Mouse (Mus musculus) heart, postnatal 0 days (tissue): ENCODE data around the gene Tex26.

ENCODE experiments used
- CTCF ChIP-seq: IDR thresholded peaks from 2 replicates; pipeline ENCODE4 v1.5.1; 2016; ENCODE audit warnings: antibody characterized with exemption, control low read depth, low read depth
- EP300 ChIP-seq: IDR thresholded peaks from 2 replicates; pipeline ENCODE4 v1.6.1; 2016; ENCODE audit warnings: antibody characterized with exemption, low read depth

- TF ChIP-seq CTCF (no peak), EP300 (no peak)
Measured at GRCm38 (mm10) chr5:149412671-149413070, 26.8 kb upstream of the Tex26 start.
